Mouse (Mus musculus) liver, embryonic 15.5 days (tissue): ENCODE results near the gene Usp39. TPM values are rescaled to one million over a fixed set of nuclear protein-coding genes. Genes with fewer than 3 reads are reported as not detected.

Source experiments
- ATAC-seq: fragments of 200-750 bp; cut with Nextera tagmentation; 2 replicates; pipeline ENCODE4 v1.8.0; 2017; ENCODE audit warnings: moderate number of reproducible peaks, mild to moderate bottlenecking, moderate library complexity; ENCODE audit not compliant: insufficient read depth
- H3K27ac ChIP-seq: fragments of 300-500 bp; sonication (generic); replicated peaks from 2 replicates; pipeline ENCODE4 v1.5.1; 2015; ENCODE audit warnings: mild to moderate bottlenecking, inconsistent platforms
- H3K27me3 ChIP-seq: fragments of 300-500 bp; sonication (generic); 2 replicates; pipeline ENCODE4 v1.6.1; 2015; ENCODE audit warnings: mild to moderate bottlenecking, inconsistent platforms
- H3K36me3 ChIP-seq: fragments of 300-500 bp; sonication (generic); replicated peaks from 2 replicates; pipeline ENCODE4 v1.6.1; 2015; ENCODE audit warnings: moderate library complexity, mild to moderate bottlenecking, inconsistent platforms
- H3K4me1 ChIP-seq: fragments of 300-500 bp; sonication (generic); replicated peaks from 2 replicates; pipeline ENCODE4 v1.6.1; 2015; ENCODE audit warnings: inconsistent platforms
- H3K4me2 ChIP-seq: fragments of 300-500 bp; sonication (generic); 2 replicates; pipeline ENCODE4 v1.6.1; 2015; ENCODE audit warnings: moderate library complexity, mild to moderate bottlenecking, inconsistent platforms
- H3K4me3 ChIP-seq: fragments of 300-500 bp; sonication (generic); replicated peaks from 2 replicates; pipeline ENCODE4 v1.5.1; 2015; ENCODE audit warnings: mild to moderate bottlenecking, inconsistent platforms
- H3K9ac ChIP-seq: fragments of 300-500 bp; sonication (generic); 2 replicates; pipeline ENCODE4 v1.6.1; 2015; ENCODE audit warnings: moderate library complexity, mild to moderate bottlenecking, inconsistent platforms
- H3K9me3 ChIP-seq: fragments of 300-500 bp; sonication (generic); replicated peaks from 2 replicates; pipeline ENCODE4 v1.6.1; 2016; ENCODE audit warnings: inconsistent platforms
- WGBS: fragments of 180-500 bp; shearing (Covaris S2); methylation state at CpG from one replicate; pipeline ENCODE4 v1.1.7; 2015; ENCODE audit warnings: mixed read lengths; ENCODE audit not compliant: insufficient replicate concordance; 5-methylcytosine and 5-hydroxymethylcytosine counted together
- polyA plus RNA-seq: library from polyadenylated mRNA; unstranded; fragments of >200 nt; fragmentation: Nextera tagmentation; extraction: Ambion mirVana; gene quantifications from 2 replicates; pipeline ENCODE4 v1.2.1, GENCODE M21; 2015

Gene Usp39
- polyA plus RNA-seq, 1 experiment from 2014 or later = 38.7 TPM

- H3K4me2 ChIP-seq = peak overlapping the region; percentile 51
- peak overlapping the region; percentile 9; the same call in 1 of the 2 replicates for H3K4me3 ChIP-seq
- H3K27me3 ChIP-seq = no peaks in the 10 kb centered on the region
- no peaks in the 10 kb centered on the region for H3K9me3 ChIP-seq
- H3K27ac ChIP-seq = peak overlapping the region; percentile 91
- peaks cover 90% of the 10 kb centered on the region for H3K4me1 ChIP-seq
- H3K9ac ChIP-seq = peak overlapping the region; percentile 35; the same call in 1 of the 2 replicates
- 22% methylated on average over 7 of the region's 7 CpGs for WGBS
- peak; percentile 81 for ATAC-seq
- peaks cover 43% of the 10 kb centered on the region for H3K36me3 ChIP-seq
Measured at GRCm38 (mm10) chr6:72383952-72384351, 39.0 kb upstream of the Usp39 start.

GRCm38 (mm10) chr6:72383142-72383820 is 38.3 kb upstream of the Usp39 start:
- 54% methylated on average over 6 of the region's 6 CpGs for WGBS
- peak overlapping the region; percentile 91 for H3K27ac ChIP-seq
- H3K4me2 ChIP-seq = peak overlapping the region; percentile 51

GRCm38 (mm10) chr6:72382494-72382893 is 37.5 kb upstream of the Usp39 start:
- 63% methylated on average over 6 of the region's 6 CpGs for WGBS
- H3K27ac ChIP-seq = peak overlapping the region; percentile 91
- peaks cover 29% of the 10 kb centered on the region for H3K36me3 ChIP-seq
- H3K4me1 ChIP-seq = peaks cover 89% of the 10 kb centered on the region
- H3K27me3 ChIP-seq = no peaks in the 10 kb centered on the region
- H3K9ac ChIP-seq = peak overlapping the region; percentile 35; the same call in 1 of the 2 replicates
- no peaks in the 10 kb centered on the region for H3K9me3 ChIP-seq
- H3K4me2 ChIP-seq = no peak overlapping the region
- H3K4me3 ChIP-seq = no peak overlapping the region
- no peak for ATAC-seq

More at GRCm38 (mm10) chr6:72383142-72383820, 38.3 kb upstream of the Usp39 start:
- Histone ChIP-seq H3K4me3 (peak overlapping the region; percentile 9; the same call in 1 of the 2 replicates), H3K4me1 (peaks cover 90% of the 10 kb centered on the region), H3K36me3 (peaks cover 36% of the 10 kb centered on the region), H3K27me3 (no peaks in the 10 kb centered on the region), H3K9ac (peak overlapping the region; percentile 35), H3K9me3 (no peaks in the 10 kb centered on the region)
- ATAC-seq = no peak

GRCm38 (mm10) chr6:72380131-72380770 is 35.3 kb upstream of the Usp39 start, which contains the start of gene Vamp5:
TSS of gene Vamp5 (minus strand) at chr6:72380468.
- ATAC-seq = peak; percentile 85
- WGBS = under 1% methylated on average over 49 of the region's 49 CpGs
- peak within 1 kb of the TSS; percentile 92 for H3K27ac ChIP-seq
- peaks cover 90% of the 10 kb centered on the region for H3K4me1 ChIP-seq
- peaks cover 10% of the 10 kb centered on the region for H3K36me3 ChIP-seq
- no peaks in the 10 kb centered on the region for H3K9me3 ChIP-seq
- H3K4me3 ChIP-seq = peak within 1 kb of the TSS; percentile 77
- peak within 1 kb of the TSS; percentile 73 for H3K4me2 ChIP-seq
- peak within 1 kb of the TSS; percentile 86 for H3K9ac ChIP-seq
- H3K27me3 ChIP-seq = no peaks in the 10 kb centered on the region

GRCm38 (mm10) chr6:72379377-72380130 is 34.6 kb upstream of the Usp39 start:
- Histone ChIP-seq H3K4me1 (peaks cover 90% of the 10 kb centered on the region), H3K27me3 (no peaks in the 10 kb centered on the region), H3K27ac (peak overlapping the region; percentile 92), H3K4me3 (peak overlapping the region; percentile 77), H3K4me2 (peak overlapping the region; percentile 73), H3K9me3 (no peaks in the 10 kb centered on the region), H3K9ac (peak overlapping the region; percentile 86), H3K36me3 (peaks cover 3% of the 10 kb centered on the region)
- WGBS = 11% methylated on average over 7 of the region's 7 CpGs
- peak; percentile 33 for ATAC-seq

GRCm38 (mm10) chr6:72378510-72379234 is 33.7 kb upstream of the Usp39 start:
- peak overlapping the region; percentile 77 for H3K4me3 ChIP-seq
- no peaks in the 10 kb centered on the region for H3K9me3 ChIP-seq
- 50% methylated on average over 8 of the region's 8 CpGs for WGBS
- H3K36me3 ChIP-seq = no peaks in the 10 kb centered on the region
- H3K9ac ChIP-seq = peak overlapping the region; percentile 86
- no peaks in the 10 kb centered on the region for H3K27me3 ChIP-seq
- H3K4me2 ChIP-seq = peak overlapping the region; percentile 73
- H3K27ac ChIP-seq = peak overlapping the region; percentile 92; the same call in 1 of the 2 replicates
- H3K4me1 ChIP-seq = peaks cover 90% of the 10 kb centered on the region
- ATAC-seq = no peak

- Histone ChIP-seq H3K4me3 (peak overlapping the region; percentile 22; the same call in 1 of the 2 replicates), H3K9ac (no peak overlapping the region), H3K27me3 (no peaks in the 10 kb centered on the region), H3K27ac (0 out of 2 replicates have a peak overlapping the region, but pooled peaks have one; percentile 60), H3K4me1 (peaks cover 95% of the 10 kb centered on the region), H3K9me3 (no peaks in the 10 kb centered on the region), H3K36me3 (no peaks in the 10 kb centered on the region), H3K4me2 (peak overlapping the region; percentile 59)
- peak; percentile 67 for ATAC-seq
- 24% methylated on average over 15 of the region's 15 CpGs for WGBS
Measured at GRCm38 (mm10) chr6:72374820-72375563, 30.0 kb upstream of the Usp39 start.

GRCm38 (mm10) chr6:72374206-72374605 is 29.2 kb upstream of the Usp39 start:
- H3K4me1 ChIP-seq = peaks cover 93% of the 10 kb centered on the region
- no peaks in the 10 kb centered on the region for H3K9me3 ChIP-seq
- H3K9ac ChIP-seq = peak overlapping the region; percentile 28; the same call in 1 of the 2 replicates
- ATAC-seq = no peak
- H3K36me3 ChIP-seq = peaks cover 2% of the 10 kb centered on the region; the same call in 1 of the 2 replicates
- H3K27me3 ChIP-seq = no peaks in the 10 kb centered on the region
- H3K4me3 ChIP-seq = no peak overlapping the region
- peak overlapping the region; percentile 10; the same call in 1 of the 2 replicates for H3K27ac ChIP-seq
- 43% methylated on average over 7 of the region's 7 CpGs for WGBS
- no peak overlapping the region for H3K4me2 ChIP-seq

- Histone ChIP-seq H3K27ac (no peak overlapping the region), H3K4me1 (peaks cover 83% of the 10 kb centered on the region)
Measured at GRCm38 (mm10) chr6:72373184-72373583, 28.2 kb upstream of the Usp39 start.

GRCm38 (mm10) chr6:72371571-72371970 is 26.6 kb upstream of the Usp39 start:
- Histone ChIP-seq H3K27ac (peak overlapping the region; percentile 26; the same call in 1 of the 2 replicates), H3K9me3 (no peaks in the 10 kb centered on the region), H3K9ac (no peak overlapping the region; the same call in 1 of the 2 replicates), H3K27me3 (no peaks in the 10 kb centered on the region), H3K4me2 (no peak overlapping the region), H3K4me1 (peaks cover 69% of the 10 kb centered on the region), H3K4me3 (no peak overlapping the region), H3K36me3 (peaks cover 12% of the 10 kb centered on the region)
- WGBS = 34% methylated on average over 1 of the region's 1 CpGs
- ATAC-seq = no peak

More at GRCm38 (mm10) chr6:72373184-72373583, 28.2 kb upstream of the Usp39 start:
- WGBS = 81% methylated on average over 4 of the region's 4 CpGs
- Histone ChIP-seq H3K9ac (no peak overlapping the region), H3K9me3 (no peaks in the 10 kb centered on the region), H3K4me3 (no peak overlapping the region), H3K27me3 (no peaks in the 10 kb centered on the region), H3K4me2 (no peak overlapping the region), H3K36me3 (peaks cover 12% of the 10 kb centered on the region)
- ATAC-seq = no peak
